Mouse (Mus musculus) neural tube, embryonic 12.5 days (tissue): ENCODE data around the gene Gm10842. TPM values are rescaled to one million over a fixed set of nuclear protein-coding genes. Genes with fewer than 3 reads are reported as not detected.

ENCODE experiments used
- ATAC-seq: fragments of 200-750 bp; cut with Nextera tagmentation; 2 replicates; pipeline ENCODE4 v1.8.0; 2017; ENCODE audit warnings: low read depth, mild to moderate bottlenecking, moderate TSS enrichment, moderate library complexity; ENCODE audit not compliant: low FRiP score
- H3K27ac ChIP-seq: fragments of 300-500 bp; sonication (generic); 2 replicates; pipeline ENCODE4 v1.5.1; 2016
- H3K27me3 ChIP-seq: fragments of 300-500 bp; sonication (generic); replicated peaks from 2 replicates; pipeline ENCODE4 v1.6.1; 2016; ENCODE audit warnings: mild to moderate bottlenecking
- H3K36me3 ChIP-seq: fragments of 300-500 bp; sonication (generic); 2 replicates; pipeline ENCODE4 v1.6.1; 2016; ENCODE audit warnings: mild to moderate bottlenecking
- H3K4me1 ChIP-seq: fragments of 300-500 bp; sonication (generic); 2 replicates; pipeline ENCODE4 v1.6.1; 2016
- H3K4me2 ChIP-seq: fragments of 300-500 bp; sonication (generic); replicated peaks from 2 replicates; pipeline ENCODE4 v1.6.1; 2016; ENCODE audit warnings: mild to moderate bottlenecking
- H3K4me3 ChIP-seq: fragments of 300-500 bp; sonication (generic); 2 replicates; pipeline ENCODE4 v1.5.1; 2016
- H3K9ac ChIP-seq: fragments of 300-500 bp; sonication (generic); 2 replicates; pipeline ENCODE4 v1.6.1; 2016; ENCODE audit warnings: mild to moderate bottlenecking
- H3K9me3 ChIP-seq: fragments of 300-500 bp; sonication (generic); 2 replicates; pipeline ENCODE4 v1.6.1; 2016; ENCODE audit warnings: mild to moderate bottlenecking
- WGBS: fragments of 180-500 bp; shearing (Covaris S2); methylation state at CpG from one replicate; pipeline ENCODE4 v1.1.7; 2016; 5-methylcytosine and 5-hydroxymethylcytosine counted together
- polyA plus RNA-seq: library from polyadenylated mRNA; unstranded; fragments of >200 nt; fragmentation: Nextera tagmentation; extraction: Ambion mirVana; gene quantifications from 2 replicates; pipeline ENCODE4 v1.2.1, GENCODE M21; 2016

The Gm10842 gene
- polyA plus RNA-seq, 1 experiment from 2014 or later: not detected

- peak overlapping the region; percentile 76 for H3K4me2 ChIP-seq
- WGBS: 8% methylated on average over 4 of the region's 4 CpGs
- H3K4me3 ChIP-seq: peak overlapping the region; percentile 97
Measured at GRCm38 (mm10) chr11:105182461-105182855, 35.8 kb downstream of the Gm10842 start.

GRCm38 (mm10) chr11:105184678-105185077 is 38.0 kb downstream of the Gm10842 start:
- no peak for ATAC-seq
- H3K27me3 ChIP-seq: no peaks in the 10 kb centered on the region
- no peak overlapping the region for H3K27ac ChIP-seq
- peaks cover 12% of the 10 kb centered on the region for H3K4me1 ChIP-seq
- 91% methylated on average over 3 of the region's 3 CpGs for WGBS
- H3K9ac ChIP-seq: no peak overlapping the region
- H3K36me3 ChIP-seq: peaks cover 18% of the 10 kb centered on the region
- no peak overlapping the region for H3K4me3 ChIP-seq
- no peak overlapping the region for H3K4me2 ChIP-seq
- no peaks in the 10 kb centered on the region for H3K9me3 ChIP-seq

More at GRCm38 (mm10) chr11:105182461-105182855, 35.8 kb downstream of the Gm10842 start:
- Histone ChIP-seq H3K9ac (peak overlapping the region; percentile 99), H3K27ac (peak overlapping the region; percentile 75; the same call in 1 of the 2 replicates), H3K9me3 (no peaks in the 10 kb centered on the region), H3K4me1 (peaks cover 18% of the 10 kb centered on the region), H3K36me3 (peaks cover 18% of the 10 kb centered on the region), H3K27me3 (no peaks in the 10 kb centered on the region)
- no peak for ATAC-seq

- H3K9me3 ChIP-seq: no peaks in the 10 kb centered on the region
- H3K27me3 ChIP-seq: no peaks in the 10 kb centered on the region
- 90% methylated on average over 3 of the region's 3 CpGs for WGBS
- no peak overlapping the region for H3K9ac ChIP-seq
- no peak for ATAC-seq
- H3K4me1 ChIP-seq: no peaks in the 10 kb centered on the region
- H3K27ac ChIP-seq: no peak overlapping the region
- H3K4me3 ChIP-seq: no peak overlapping the region
- no peak overlapping the region for H3K4me2 ChIP-seq
- H3K36me3 ChIP-seq: peaks cover 5% of the 10 kb centered on the region; the same call in 1 of the 2 replicates
Measured at GRCm38 (mm10) chr11:105192186-105192585, 45.5 kb downstream of the Gm10842 start.

Other genes with a start within 250 kb of the Gm10842 start
- gene Efcab3, start 83.3 kb upstream of the Gm10842 start, polyA plus RNA-seq: 0.61 TPM in 1 of 2 replicates, not detected in the other
- 35.3 and 38.4 TPM in 2 replicates for gene Mettl2, start 20.5 kb upstream of the Gm10842 start, polyA plus RNA-seq
- gene Tlk2, start 31.9 kb downstream of the Gm10842 start, polyA plus RNA-seq: 22.1 and 25.4 TPM in 2 replicates
- gene Mrc2, start 145.8 kb downstream of the Gm10842 start, polyA plus RNA-seq: 11.3 and 13.1 TPM in 2 replicates